Mouse (Mus musculus) mouse embryonic stem cell (cell line): ENCODE measurements around the gene Mdk.

Experiments used
- in situ Hi-C, 2 experiments: fragments of 300-500 bp; cut with MboI; formaldehyde crosslinking; loops; 1 replicate in 1 of 2; 3 replicates in 1 of 2; pipeline ENCODE4 v1.14.3; 2019 to 2020; ENCODE audit warnings: low sequenced_read_pairs in 2 of 2, low pct_unique_long_range_greater_than_20kb in 1 of 2, mixed read lengths in 1 of 2; ENCODE audit not compliant: unreplicated experiment in 1 of 2

Mdk gene

GRCm38 (mm10) chr2:91939303-91939935, 7.3 kb upstream of the Mdk start:
- in situ Hi-C loops, result no loop called here

GRCm38 (mm10) chr2:91936154-91936553, 4.1 kb upstream of the Mdk start:
- in situ Hi-C loops, result no loop called here

DNA sequence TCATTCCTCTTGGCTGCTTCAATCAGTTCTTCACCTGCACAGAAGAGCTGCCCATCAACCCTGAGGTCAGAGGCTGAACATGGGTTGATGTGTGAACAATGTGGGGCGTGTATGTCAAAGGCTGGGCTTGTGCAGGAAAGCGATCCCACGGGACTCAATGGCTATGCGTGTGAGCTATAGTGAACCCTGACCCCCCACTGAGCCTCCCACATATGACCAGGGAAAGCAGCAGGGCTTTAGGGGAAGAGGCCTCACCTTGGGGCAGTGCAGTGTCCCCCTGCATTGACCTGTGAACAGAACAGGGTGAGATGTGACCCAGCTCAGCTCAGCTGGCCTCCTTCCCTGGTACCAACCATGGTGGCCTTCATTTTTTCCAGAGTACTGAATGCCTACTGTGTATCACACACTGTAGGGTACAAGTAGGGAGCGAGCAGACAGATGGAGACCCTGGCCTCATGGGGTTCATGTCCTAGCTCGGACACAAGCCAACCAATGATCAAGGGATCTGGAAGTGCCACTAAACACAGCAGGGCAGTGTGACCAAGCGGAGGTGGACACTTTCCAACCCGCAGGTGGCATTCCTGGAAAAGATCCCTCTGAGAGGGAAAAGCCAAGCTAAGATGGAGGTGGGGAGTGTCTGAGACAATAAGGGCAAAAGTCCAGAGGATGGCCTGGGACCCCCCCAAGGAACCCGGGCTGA, 2.9 kb upstream of the Mdk start:
- in situ Hi-C loops, result loop anchor here in 1 of 2 experiments (5.0 kb wide), 1 partner anchor 37 kb away; no protein-coding TSS in a partner anchor

DNA sequence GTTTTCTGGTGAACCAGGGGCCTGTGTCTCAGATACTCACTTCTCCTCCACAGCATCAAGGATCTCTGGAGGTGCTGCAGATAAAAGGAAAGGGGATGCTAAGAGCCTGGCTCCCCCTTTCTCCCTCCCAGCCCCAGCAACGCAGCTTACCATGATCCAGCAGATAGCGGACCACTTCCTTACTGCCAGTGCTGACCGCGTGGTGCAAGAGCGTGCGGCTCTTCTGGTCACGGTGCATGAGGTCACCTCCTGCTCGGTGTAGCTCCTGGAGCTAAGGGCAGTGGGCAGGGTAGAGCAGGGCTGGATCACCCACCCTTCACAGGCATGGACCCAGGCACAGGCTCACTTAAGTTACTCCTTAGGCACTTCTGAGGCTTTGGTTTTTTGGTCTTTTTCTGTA, 1.9 kb upstream of the Mdk start:
- in situ Hi-C loops, result loop anchor here in 1 of 2 experiments (5.0 kb wide), 1 partner anchor 38 kb away; no protein-coding TSS in a partner anchor

GRCm38 (mm10) chr2:91933471-91933870, 1.4 kb upstream of the Mdk start:
- in situ Hi-C loops, result loop anchor here in 1 of 2 experiments (5.0 kb wide), 1 partner anchor 39 kb away; no protein-coding TSS in a partner anchor

DNA sequence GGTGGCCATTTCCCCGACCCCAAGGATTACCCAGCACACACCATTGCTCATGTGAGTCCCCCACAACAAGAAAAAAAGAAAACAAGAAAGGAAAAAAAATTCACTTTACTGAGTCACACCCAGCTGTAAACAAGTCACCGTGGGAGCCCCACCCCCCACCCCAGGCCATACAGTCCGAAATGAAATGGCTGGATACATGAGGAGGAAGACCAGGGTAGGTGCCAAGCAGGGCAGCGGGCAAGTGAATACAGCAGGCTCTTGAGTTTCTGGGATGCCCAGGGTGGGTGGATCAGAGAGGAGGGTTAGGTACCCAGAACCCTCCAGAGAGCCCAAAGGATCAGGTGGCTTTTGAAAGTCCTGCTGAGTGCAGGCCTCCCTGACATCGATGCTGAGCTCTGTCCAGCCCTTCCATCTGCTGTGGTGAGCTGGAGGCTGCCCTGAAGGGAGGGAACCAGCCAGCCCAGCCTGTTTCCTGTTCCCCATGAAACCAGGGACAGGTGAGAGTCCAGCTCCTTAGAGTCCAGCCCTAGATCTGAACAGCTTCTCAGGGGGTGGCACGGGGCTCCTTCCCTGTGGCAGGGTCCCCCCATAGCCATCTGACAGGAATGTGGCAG, 747 bp upstream of the Mdk start:
- in situ Hi-C loops, result loop anchor here in 1 of 2 experiments (5.0 kb wide), 1 partner anchor 39 kb away; no protein-coding TSS in a partner anchor

DNA sequence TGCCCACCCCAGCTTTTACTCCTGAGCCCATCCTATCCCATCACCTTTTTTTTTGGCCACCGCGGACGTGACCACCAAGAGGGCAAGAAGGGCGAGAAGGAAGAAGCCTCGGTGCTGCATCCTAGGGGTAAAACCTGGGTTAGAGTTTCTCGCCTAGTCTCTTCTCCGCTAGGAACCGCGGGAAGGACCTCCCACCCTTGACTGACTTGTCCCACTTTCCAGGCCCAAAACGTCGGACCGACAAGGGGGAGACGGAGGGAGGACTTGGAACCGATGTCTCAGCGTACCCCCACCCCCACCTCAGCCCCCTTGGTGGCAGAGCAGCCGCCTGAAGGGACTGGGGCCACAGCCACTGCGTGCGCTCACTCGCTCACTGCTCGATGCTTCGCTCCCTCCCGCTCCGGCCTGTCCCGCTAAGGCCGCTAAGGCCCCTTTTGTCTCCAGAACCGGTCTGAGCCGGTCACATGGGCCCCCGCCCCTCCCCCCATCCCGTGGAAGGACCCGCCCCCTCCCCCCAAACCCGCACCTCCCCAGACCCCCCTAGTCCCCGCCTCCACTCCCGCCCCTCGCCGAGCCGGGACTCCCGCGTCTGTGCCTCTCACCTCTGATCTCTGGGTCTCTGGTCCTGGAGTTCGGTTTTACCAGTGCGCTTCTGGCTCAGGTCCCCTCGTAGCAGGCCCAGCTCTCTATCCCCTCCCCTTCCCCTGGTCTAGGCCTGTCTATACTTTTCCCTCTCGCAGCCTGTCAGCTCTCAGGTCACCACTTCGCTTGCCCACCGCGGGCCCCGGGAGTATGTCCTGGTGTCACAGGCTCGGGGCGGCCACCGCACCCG, 553 bp downstream of the Mdk start:
- in situ Hi-C loops, result loop anchor here in 1 of 2 experiments (5.0 kb wide), 1 partner anchor 41 kb away; no protein-coding TSS in a partner anchor

GRCm38 (mm10) chr2:91930761-91931291, 1.3 kb downstream of the Mdk start:
- in situ Hi-C loops, result loop anchor here in 1 of 2 experiments (5.0 kb wide), 1 partner anchor 41 kb away; no protein-coding TSS in a partner anchor

- in situ Hi-C loops, result loop anchor here in 1 of 2 experiments (5.0 kb wide), 1 partner anchor 42 kb away; no protein-coding TSS in a partner anchor
These were observed 2.2 kb downstream of the Mdk start for GRCm38 (mm10) chr2:91929936-91930335.

- in situ Hi-C loops, result no loop called here
These were observed 2.6 kb downstream of the Mdk start for GRCm38 (mm10) chr2:91929455-91929854.

GRCm38 (mm10) chr2:91928534-91929350, 3.4 kb downstream of the Mdk start:
- in situ Hi-C loops, result no loop called here

DNA sequence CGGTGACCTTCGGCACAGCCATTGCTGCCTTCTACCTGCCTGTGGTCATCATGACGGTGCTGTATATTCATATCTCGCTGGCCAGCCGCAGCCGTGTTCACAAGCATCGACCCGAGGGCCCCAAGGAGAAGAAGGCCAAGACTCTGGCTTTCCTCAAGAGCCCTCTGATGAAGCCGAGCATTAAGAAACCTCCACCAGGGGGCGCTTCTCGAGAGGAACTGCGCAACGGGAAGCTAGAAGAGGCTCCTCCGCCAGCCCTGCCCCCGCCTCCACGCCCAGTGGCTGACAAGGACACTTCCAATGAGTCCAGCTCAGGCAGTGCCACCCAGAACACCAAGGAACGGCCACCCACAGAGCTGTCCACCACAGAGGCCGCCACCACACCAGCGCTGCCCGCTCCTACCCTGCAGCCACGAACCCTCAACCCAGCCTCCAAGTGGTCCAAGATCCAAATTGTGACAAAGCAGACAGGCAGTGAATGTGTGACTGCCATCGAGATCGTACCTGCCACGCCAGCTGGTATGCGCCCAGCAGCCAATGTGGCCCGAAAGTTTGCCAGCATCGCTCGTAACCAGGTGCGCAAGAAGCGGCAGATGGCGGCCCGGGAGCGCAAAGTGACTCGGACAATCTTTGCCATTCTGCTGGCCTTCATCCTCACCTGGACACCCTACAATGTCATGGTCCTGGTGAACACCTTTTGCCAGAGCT, 4.1 kb downstream of the Mdk start:
- in situ Hi-C loops, result no loop called here

- in situ Hi-C loops, result no loop called here
These were observed 5.1 kb downstream of the Mdk start, which contains the start of gene Chrm4 for GRCm38 (mm10) chr2:91926949-91927348. TSS of gene Chrm4 (plus strand) at chr2:91927249.

DNA sequence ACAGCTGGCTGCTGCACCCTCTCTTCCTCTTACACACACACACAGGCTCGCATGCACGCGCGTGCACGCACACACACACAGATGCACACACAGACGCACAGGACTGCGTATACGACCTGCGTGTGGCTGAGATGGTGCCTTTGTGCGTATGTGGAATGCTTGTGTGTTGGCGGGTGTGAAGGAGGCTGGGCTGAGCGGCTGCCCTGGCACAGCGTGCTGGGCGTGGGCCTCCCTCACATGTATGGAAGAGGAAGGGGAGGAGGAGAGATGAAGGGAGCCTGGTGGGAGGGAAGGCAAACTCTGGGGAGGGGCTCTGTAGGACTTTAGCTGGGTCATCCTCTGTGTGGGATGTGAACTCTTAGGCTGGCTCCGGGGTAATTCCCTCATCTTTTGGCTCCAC, 6.7 kb downstream of the Mdk start:
- in situ Hi-C loops, result no loop called here

DNA sequence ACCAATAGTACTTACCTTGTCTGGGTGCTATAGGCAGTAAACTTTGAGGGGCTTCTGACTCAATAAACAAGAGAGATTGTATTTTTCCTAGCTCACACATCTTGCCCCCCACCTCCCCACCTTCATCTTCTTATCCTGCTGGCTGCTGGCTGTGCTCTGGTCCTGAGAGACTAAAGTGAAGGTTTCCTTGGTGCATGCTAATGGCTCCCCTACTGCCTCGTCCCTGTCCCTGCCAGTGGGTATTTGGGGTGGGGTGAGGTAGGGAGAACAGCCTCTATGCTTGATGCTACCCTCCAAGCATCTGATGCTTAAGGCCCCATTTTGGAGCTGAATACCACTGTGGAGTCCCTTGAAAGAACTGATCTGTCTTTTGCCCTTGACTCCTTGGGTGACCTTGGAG, 7.4 kb downstream of the Mdk start:
- in situ Hi-C loops, result no loop called here

- in situ Hi-C loops, result no loop called here
These were observed 8.4 kb downstream of the Mdk start for GRCm38 (mm10) chr2:91923415-91924337.
